Mouse (Mus musculus) MN1 (cell line): ENCODE measurements around the gene Rasl11b.
A peak's percentile ranks its signal among the peaks of the same experiment; 100 is the strongest.

Experiments used
- DNase-seq: peaks from one replicate; pipeline ENCODE4 v3.0.0-alpha.2; 2016; ENCODE audit warnings: low spot score

Rasl11b gene

GRCm38 (mm10) chr5:74194841-74195613 lies at the start of gene Rasl11b:
Gene Rasl11b, plus strand, starts transcription at chr5:74195286.
- peak; percentile 87 for DNase-seq

GRCm38 (mm10) chr5:74147631-74148030 lies 47.5 kb upstream of the Rasl11b start:
- no peak for DNase-seq

- DNase-seq, result no peak
These were observed 45.1 kb upstream of the Rasl11b start for GRCm38 (mm10) chr5:74149975-74150374.

DNA sequence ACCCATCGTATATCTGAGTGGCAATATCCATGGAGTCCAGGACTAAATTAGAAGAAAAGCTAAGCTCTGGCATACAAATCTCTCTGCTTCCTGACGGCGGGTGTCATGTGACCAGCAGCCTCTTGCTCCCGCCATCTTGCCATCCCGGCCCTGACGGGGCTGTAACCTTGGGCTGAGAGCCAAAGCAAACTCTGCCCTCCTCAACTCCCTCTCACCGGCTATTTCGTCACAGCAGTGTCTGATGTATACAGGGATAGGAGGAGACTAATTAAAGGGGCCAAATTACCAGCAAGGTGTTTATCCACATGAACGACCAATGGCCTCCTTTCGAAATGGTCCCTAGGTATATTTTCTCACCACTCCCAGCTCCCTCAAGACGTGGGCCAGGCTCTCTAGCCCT lies 43.3 kb upstream of the Rasl11b start:
- DNase-seq, result no peak

DNA sequence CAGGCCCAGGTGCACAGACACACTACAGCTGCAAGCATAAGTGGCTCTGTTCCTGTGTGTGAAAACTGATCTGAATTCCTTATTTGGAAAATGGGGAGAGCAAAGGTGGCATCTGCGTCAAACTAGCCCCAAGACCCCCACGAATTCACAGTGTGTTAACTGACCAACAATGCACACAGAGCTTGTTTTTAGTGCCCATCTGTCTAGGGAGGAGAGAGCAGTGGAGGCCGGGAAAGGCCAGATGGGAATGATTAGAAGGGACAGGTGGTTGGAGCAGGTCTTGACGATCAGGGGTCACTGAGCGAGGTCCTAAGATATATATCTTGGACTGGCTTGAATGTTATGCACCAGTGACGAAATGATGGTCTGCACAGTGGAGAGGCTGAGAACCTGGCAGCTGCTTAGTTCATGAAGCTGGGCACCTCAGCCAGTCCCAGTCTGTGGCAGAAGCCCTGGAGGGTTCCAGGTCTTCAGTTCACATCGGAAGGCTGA lies 39.2 kb upstream of the Rasl11b start:
- no peak for DNase-seq

GRCm38 (mm10) chr5:74158929-74159632 lies 36.0 kb upstream of the Rasl11b start:
- DNase-seq, result no peak

GRCm38 (mm10) chr5:74159906-74160305 lies 35.2 kb upstream of the Rasl11b start:
- peak; percentile 9 for DNase-seq

- no peak for DNase-seq
These were observed 34.7 kb upstream of the Rasl11b start for GRCm38 (mm10) chr5:74160349-74160748.

GRCm38 (mm10) chr5:74161297-74161926 lies 33.7 kb upstream of the Rasl11b start:
- DNase-seq, result peak; percentile 9

DNA sequence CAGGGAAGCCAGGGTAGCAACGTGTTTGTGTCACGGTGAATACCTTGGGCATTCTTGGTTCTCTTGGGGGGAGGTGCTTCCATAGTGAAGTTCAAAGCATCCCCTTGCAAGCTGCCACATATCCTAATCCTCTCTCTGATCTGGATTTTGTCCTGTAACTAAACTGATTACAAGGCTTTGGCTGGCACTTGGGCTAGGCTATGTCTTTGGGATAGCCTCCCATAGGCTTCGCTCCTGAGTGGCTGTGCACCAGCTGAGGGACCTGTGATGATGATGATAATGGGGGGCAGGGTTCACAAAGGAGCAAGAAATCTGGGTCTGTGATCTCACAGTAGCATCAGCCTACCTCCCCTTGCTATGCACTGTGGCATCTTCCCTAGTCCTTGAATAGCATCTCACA lies 33.1 kb upstream of the Rasl11b start:
- no peak for DNase-seq

GRCm38 (mm10) chr5:74163141-74163540 lies 31.9 kb upstream of the Rasl11b start:
- DNase-seq, result no peak

GRCm38 (mm10) chr5:74164547-74164946 lies 30.5 kb upstream of the Rasl11b start:
- DNase-seq, result no peak

GRCm38 (mm10) chr5:74166642-74167041 lies 28.4 kb upstream of the Rasl11b start:
- no peak for DNase-seq

DNA sequence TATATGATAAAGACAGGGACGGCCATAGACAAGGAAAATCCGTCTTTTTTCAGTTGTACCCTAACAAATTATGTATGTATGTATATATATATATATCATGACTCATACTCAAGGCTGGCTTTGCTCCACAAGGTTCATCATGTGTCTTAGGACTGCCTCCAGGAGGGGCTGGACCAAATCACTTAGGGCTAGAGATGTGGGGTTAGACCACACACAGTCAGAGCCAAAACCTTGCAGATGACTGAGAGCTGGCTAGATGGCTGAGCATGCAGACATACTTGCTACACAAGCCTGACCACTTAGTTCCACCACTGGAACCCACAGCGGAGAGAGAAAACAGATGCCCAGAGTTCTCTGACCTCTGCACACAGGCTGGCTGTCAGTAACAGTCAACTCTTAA lies 27.0 kb upstream of the Rasl11b start:
- DNase-seq, result no peak

- no peak for DNase-seq
These were observed 23.3 kb upstream of the Rasl11b start for GRCm38 (mm10) chr5:74171768-74172167.

DNA sequence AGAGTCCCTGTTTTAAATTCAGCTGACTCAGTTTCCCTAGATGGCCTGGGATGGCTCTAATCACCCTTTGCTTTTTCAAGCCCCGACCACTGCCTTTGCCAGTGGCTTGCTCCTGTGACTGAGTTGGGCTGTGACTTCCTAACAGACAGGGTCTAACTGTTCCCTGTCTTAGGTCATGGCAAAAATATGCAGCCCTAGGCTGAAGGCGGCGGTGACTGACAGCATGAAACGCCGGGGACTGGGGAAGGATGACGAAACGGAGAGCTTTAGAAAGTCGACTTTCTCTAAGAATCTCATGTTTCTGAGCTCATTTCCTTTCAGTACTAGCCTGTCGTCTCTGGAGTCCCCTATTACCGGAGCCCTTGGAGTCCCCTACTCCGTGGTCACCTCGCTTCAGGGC lies 22.9 kb upstream of the Rasl11b start:
- no peak for DNase-seq

DNA sequence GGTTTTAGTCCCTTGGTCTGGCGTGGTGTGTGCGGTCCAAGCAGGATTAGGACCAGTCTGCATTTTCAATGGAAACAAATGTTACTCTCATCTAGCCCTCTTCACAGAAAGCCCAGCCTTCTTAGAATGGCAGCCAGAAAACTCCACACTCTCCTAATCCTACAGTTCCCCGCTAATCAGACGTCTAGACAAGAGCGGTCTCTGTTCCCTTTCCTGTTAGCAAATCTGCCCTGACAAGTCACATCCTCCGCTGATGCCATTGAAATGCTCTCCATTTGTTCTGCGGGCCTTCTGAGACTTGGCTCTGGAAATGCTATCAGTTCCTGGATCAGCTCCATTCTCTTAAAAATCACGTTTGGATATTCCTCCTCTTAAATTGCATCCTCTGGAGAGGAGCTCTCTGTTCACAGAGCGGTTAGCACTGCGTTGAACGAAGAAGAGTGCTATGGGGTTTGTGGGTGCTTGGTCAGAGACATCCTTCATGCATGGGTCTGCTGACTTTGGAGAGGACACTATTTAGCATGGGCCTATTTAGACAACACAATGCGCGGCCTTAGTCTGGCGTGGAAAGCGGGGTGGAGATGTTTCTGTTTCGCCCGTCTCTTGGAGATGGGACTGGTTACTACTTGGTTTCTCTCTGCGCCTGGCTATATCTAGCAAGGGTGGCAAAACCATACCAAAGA lies 21.8 kb upstream of the Rasl11b start:
- DNase-seq, result no peak

DNA sequence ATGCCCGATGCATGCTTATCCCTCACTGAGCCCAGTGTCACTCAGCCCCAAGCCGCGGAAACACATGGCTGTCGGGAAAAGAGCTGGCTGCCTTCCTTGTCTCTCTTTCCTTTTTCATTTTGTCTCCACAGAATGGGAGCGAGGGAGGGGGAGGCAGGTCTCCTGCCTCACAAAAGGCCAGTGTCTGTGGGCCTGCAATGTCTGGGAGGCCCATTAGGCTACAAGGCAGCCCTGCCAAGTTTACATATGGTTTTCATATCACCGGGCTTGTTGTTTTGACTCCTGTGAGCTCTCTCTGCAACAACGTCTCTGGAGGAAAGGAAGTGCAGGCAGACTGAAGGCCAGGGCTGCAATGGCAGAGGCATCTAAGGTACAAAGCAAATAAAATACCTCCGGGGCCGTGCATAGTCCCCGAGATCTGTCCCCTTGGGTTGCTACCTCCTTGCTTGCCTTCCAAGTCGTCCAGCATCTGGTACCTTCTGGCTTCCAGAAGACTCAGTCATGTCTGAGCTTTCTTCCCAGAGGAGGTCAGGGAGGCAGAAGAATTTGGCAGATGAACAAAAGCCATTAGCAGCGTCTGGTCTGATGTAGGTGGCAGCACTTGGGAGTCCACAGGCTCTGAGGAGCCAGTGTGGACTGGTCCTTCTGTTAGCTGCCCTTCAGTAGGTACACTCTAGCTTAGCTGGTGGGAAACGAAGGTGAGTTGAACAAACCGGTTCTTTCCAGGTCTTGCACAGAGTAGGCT lies 19.4 kb upstream of the Rasl11b start:
- peak; percentile 31 for DNase-seq

DNA sequence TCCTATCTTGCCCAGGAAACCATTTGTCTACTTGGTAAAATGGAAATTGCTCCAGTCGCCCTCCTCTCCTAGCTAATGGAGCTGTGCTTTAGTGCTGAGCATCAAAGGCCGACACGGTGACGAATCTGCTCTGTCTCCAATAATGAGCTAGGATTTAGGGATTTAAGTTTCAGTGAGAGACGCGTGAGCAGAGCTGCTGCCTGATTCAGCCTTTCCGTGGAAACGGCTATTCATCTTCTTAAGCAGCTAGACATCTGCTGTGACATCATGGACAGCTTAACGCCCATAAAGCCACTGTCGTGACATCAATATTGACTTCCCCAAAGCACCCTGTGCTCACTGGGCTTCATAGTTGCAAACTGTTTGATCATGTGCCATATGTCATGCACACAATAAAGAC lies 14.9 kb upstream of the Rasl11b start:
- DNase-seq, result no peak

DNA sequence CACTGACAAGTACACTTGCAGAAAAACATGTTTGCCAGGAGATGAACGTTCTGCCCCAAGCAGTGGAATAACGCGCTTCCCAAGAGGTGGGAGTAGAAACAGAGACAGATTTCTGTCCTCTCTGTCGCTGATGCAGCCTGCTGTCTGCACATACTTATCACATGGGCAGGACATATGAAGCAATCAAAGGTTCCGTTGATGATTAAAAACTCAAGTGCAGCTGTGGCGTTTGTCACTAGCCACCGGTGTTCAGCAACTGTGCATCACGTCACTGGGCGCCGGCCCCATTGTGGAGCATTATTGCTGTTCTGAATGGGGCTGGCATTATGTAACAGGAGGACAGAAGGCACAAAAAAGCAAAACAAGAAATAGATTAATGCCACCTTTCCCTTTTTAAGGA lies 12.0 kb upstream of the Rasl11b start:
- no peak for DNase-seq

DNA sequence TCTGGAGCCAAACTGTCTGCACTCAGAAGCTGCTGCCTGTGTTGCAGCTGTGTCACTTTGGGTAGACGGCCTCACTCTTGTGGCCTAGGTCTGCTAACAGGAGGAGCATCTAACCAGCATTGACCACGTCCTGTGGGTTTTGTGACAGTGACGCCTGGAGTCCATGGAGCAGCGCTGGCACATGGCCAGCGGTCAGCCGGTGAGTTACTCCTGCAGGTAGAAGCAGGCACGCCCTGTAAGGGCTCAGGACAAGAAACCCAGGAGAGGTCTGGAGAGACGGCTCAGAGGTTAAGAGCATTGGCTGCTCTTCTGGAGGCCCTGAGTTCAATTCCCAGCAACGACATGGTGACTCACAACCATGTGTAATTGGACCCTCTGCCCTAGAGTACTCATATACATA lies 10.5 kb upstream of the Rasl11b start:
- DNase-seq, result no peak

GRCm38 (mm10) chr5:74188076-74188475 lies 7.0 kb upstream of the Rasl11b start:
- no peak for DNase-seq
